Comparison of ENCODE assay signal across 11 mouse cellular contexts in genomic region chr1:164392176-164392575, GRCm38 (mm10).
A peak's percentile ranks its signal among the peaks of the same experiment; 100 is the strongest.
DNase-seq lines count a peak whose midpoint lies in the region; ATAC-seq lines count a peak whose summit lies in the region.
"Had no signal": no experiment of that assay in that cellular context is flagged by ENCODE, and none has a peak within 500 bp of the region (broad histone marks: within the 10 kb centered on the region; RNA-seq: fewer than 3 reads in every experiment).

No protein-coding gene starts in this region.

- no peaks in the 10 kb centered on the region for H3K27me3 ChIP-seq in embryonic facial prominence, embryonic 10.5 days (replicated peaks; ENCODE audit: low read depth, poor library complexity, severe bottlenecking)
- H3K27me3 ChIP-seq in heart, embryonic 15.5 days, result no peaks in the 10 kb centered on the region
- H3K27me3 ChIP-seq in midbrain, embryonic 12.5 days, result no peaks in the 10 kb centered on the region

- H3K4me3 ChIP-seq in embryonic facial prominence, embryonic 10.5 days, result no peak overlapping the region
- H3K4me3 ChIP-seq in heart, embryonic 15.5 days, result no peak overlapping the region
- no peak overlapping the region for H3K4me3 ChIP-seq in midbrain, embryonic 12.5 days
- H3K4me3 ChIP-seq: myocyte had no signal

- WGBS in embryonic facial prominence, embryonic 10.5 days, result 57% methylated on average over 3 of the region's 3 CpGs
- 25% methylated on average over 3 of the region's 3 CpGs for WGBS in heart, embryonic 15.5 days
- WGBS in midbrain, embryonic 12.5 days, result 32% methylated on average over 3 of the region's 3 CpGs

- DNase-seq in layer of hippocampus, adult 18-20 months (ENCODE audit: low spot score in 2 of 2), result peak; percentile 24 to 41
- no peak for DNase-seq in layer of hippocampus, postnatal 10 days (ENCODE audit: low spot score in 2 of 2)
- DNase-seq in embryonic facial prominence, embryonic 10.5 days (ENCODE audit: low spot score), result peak; percentile 13
- DNase-seq in kidney, adult 18-20 months, result no peak
- DNase-seq in kidney, adult 11 months, result no peak
- DNase-seq in gastrocnemius, postnatal 10 days, result no peak
- DNase-seq: cerebellum, adult 9-11 months; right cerebral cortex, postnatal 4 days had no signal

- peaks cover 4% of the 10 kb centered on the region; the same call in 1 of the 2 replicates for H3K4me1 ChIP-seq in embryonic facial prominence, embryonic 10.5 days
- H3K4me1 ChIP-seq in heart, embryonic 15.5 days (replicated peaks), result peaks cover 7% of the 10 kb centered on the region
- peaks cover 19% of the 10 kb centered on the region for H3K4me1 ChIP-seq in midbrain, embryonic 12.5 days

- no peaks in the 10 kb centered on the region for H3K36me3 ChIP-seq in embryonic facial prominence, embryonic 10.5 days (replicated peaks)
- no peaks in the 10 kb centered on the region for H3K36me3 ChIP-seq in heart, embryonic 15.5 days
- H3K36me3 ChIP-seq in midbrain, embryonic 12.5 days, result no peaks in the 10 kb centered on the region

- H3K9me3 ChIP-seq in embryonic facial prominence, embryonic 10.5 days, result no peaks in the 10 kb centered on the region
- H3K9me3 ChIP-seq in heart, embryonic 15.5 days (replicated peaks), result no peaks in the 10 kb centered on the region
- H3K9me3 ChIP-seq in midbrain, embryonic 12.5 days, result no peaks in the 10 kb centered on the region

- peak; percentile 64 for ATAC-seq in heart, embryonic 15.5 days (replicated peaks; ENCODE audit: insufficient number of reproducible peaks, insufficient read depth, low FRiP score, low read depth)
- ATAC-seq in midbrain, embryonic 12.5 days (ENCODE audit: low FRiP score, low read depth), result peak; percentile 81

- no peak overlapping the region; the same call in 1 of the 2 replicates for H3K9ac ChIP-seq in heart, embryonic 15.5 days
- no peak overlapping the region for H3K9ac ChIP-seq in midbrain, embryonic 12.5 days (replicated peaks)

- H3K4me2 ChIP-seq in heart, embryonic 15.5 days, result no peak overlapping the region
- no peak overlapping the region for H3K4me2 ChIP-seq in midbrain, embryonic 12.5 days (replicated peaks)

- no peak overlapping the region for H3K27ac ChIP-seq in embryonic facial prominence, embryonic 10.5 days (replicated peaks)
- H3K27ac ChIP-seq in heart, embryonic 15.5 days, result peak overlapping the region; percentile 62
- peak overlapping the region; percentile 64; the same call in 1 of the 2 replicates for H3K27ac ChIP-seq in midbrain, embryonic 12.5 days (replicated peaks)

Comparison
In these comparisons a context has a peak if more than half of its experiments do, and no peak if none do; other contexts are left out.
1. DNase-seq: peak in layer of hippocampus, adult 18-20 months (2 of 2) and embryonic facial prominence, embryonic 10.5 days (single experiment); none in layer of hippocampus, postnatal 10 days (0 of 2), kidney, adult 18-20 months (single experiment), kidney, adult 11 months (single experiment) and gastrocnemius, postnatal 10 days (single experiment).